Mouse (Mus musculus): ENCODE data around the gene D6Wsu163e.

The D6Wsu163e gene

GRCm38 (mm10) chr6:127005646-127006045 lies 65.9 kb downstream of the D6Wsu163e start:
- DNase-seq (ENCODE audit: extremely low read depth, low read depth): no peak

- no peak for DNase-seq (ENCODE audit: extremely low read depth, low read depth)
Observed at GRCm38 (mm10) chr6:127006551-127006950, 66.8 kb downstream of the D6Wsu163e start.

GRCm38 (mm10) chr6:127010021-127010420 lies 70.3 kb downstream of the D6Wsu163e start:
- DNase-seq (ENCODE audit: extremely low read depth, low read depth): no peak

DNA sequence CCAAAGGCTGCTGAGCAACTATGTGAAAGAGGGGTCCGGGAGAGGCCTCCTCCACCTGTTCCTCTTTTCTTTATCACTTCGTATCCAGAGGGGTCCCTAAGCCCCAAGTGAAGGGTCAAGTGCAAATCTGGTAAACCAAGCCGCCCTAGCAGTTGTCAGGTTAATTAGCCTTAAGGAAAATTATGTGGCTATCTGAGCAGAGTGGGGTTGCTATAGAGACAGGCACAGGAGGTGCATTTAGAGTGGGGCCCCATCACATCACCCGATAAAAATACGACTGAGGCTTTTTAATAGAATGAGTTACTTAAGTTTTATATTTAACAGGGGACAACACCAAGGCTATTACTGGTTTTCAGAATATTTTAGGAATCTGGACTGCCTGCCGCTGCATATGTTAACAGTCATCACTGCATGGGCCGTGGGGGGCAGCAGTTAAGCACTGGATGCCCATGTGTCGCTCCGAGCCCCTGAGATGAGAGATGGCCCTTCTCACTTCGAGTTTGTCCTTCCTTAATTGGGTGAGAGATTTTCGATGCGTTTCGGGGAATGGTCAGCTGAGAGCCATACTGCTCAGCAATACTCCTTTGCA lies 72.3 kb downstream of the D6Wsu163e start:
- no peak for DNase-seq (ENCODE audit: extremely low read depth, low read depth)

DNA sequence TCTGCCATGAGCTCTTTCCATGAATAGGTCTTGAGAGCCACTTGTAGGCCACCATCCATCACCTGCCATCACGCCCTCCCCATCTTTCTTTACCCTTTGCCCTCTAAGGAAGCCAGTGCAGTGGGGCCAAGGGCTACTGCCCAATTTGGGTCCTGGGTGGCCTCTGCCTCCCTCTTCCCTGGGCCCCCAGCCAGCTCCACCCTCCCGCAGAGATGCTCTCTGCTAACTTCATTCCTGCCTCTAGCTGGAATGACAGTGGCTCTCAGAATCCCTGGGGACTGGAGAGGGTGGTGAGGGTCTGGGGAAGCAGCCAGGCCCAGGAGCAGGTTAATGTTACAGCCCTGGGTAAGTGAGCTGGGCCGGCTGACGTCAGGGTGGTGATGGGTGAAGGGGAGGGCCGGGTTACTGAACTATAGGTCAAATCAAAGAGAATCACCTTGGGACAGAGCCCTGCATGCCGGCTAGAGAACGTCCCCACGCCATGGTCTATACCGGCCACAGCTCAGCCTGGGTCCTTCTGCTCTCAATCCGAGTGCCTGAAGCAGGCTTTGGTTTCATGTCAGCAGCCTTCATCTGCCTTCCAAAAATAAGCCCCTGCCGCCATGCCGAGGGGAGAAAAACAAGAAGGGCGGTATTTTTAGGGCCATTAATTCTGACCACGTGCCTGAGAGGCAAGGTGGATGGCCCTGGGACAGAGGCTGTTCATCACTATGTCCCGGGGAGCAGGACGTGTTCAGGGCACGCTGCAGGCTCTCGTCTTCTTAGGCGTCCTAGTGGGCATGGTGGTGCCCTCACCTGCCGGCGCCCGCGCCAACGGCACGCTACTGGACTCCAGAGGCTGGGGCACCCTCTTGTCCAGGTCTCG lies 75.4 kb downstream of the D6Wsu163e start, which contains the start of gene Fgf6:
Gene Fgf6, plus strand, starts transcription at position 681 of the 865 bp plus-strand sequence.
- DNase-seq (ENCODE audit: extremely low read depth, low read depth): no peak

- no peak for DNase-seq (ENCODE audit: extremely low read depth, low read depth)
Observed at GRCm38 (mm10) chr6:127019254-127019653, 79.5 kb downstream of the D6Wsu163e start.

DNA sequence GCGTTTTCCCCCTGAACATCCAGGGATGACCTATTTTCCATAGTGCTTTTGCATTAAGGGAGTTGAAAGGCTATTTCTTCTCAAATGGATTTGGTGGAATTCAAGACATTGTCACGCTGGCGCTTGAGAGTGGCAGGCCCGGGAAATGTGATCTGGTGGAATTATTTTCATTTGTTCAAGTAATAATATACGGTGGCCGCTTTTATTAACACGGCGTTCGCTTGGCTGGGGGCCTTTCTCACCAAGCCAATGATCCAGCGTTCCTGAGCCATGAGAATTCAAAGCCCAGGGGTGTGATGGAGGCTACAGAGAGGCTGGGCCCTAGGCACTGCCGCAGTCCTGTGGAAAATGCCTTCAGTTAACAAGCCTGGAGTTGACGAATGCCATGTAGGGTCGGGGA lies 80.7 kb downstream of the D6Wsu163e start:
- DNase-seq (ENCODE audit: extremely low read depth, low read depth): no peak

DNA sequence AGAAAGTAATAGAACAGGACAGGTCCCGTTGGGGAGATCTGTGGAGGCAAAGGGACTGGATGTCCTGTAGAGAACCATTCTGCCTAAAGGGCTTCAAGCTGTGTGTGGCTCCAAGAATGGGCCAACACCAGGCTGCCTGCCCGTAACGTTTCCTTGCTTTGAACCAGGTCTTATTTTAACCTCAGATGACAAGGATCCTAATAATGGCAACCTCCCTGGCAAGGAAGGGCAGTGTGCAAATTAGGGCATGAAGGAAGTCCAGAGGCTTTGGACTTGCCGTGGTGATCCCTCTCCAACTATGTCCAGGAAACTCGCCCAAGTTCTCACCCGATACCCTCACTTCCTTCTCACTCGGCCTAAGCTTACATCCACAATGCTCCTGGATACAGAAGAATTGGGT lies 85.1 kb downstream of the D6Wsu163e start:
- DNase-seq (ENCODE audit: extremely low read depth, low read depth): no peak

Data from MEL-GATA-1-ER (cell line).